Mouse (Mus musculus) ES-Bruce4 (cell line): ENCODE results near the gene Serpinb9. TPM values are rescaled to one million over a fixed set of nuclear protein-coding genes. Genes with fewer than 3 reads are reported as not detected.
"Not testable (repeated sequence)": the region's sequence is repeated elsewhere in the genome, so short reads cannot be mapped to it uniquely, and the experiment has no call there.

ENCODE experiments used
- H3K27ac ChIP-seq: 2 replicates; pipeline ENCODE4 v1.5.1; 2012; ENCODE audit warnings: low read length, inconsistent platforms; ENCODE audit not compliant: insufficient read depth
- H3K27me3 ChIP-seq: 2 replicates; pipeline ENCODE4 v1.6.1; 2012; ENCODE audit warnings: mild to moderate bottlenecking, low read length, inconsistent platforms; ENCODE audit not compliant: control insufficient read depth, poor library complexity, insufficient read depth, severe bottlenecking
- H3K36me3 ChIP-seq: 2 replicates; pipeline ENCODE4 v1.6.1; 2012; ENCODE audit warnings: inconsistent platforms, mild to moderate bottlenecking, low read length, moderate library complexity; ENCODE audit not compliant: control insufficient read depth, poor library complexity, insufficient read depth, severe bottlenecking
- H3K4me1 ChIP-seq: one replicate; pipeline ENCODE4 v1.8.1; 2011; ENCODE audit warnings: low read length; ENCODE audit not compliant: control insufficient read depth, insufficient read depth
- H3K4me3 ChIP-seq: 2 replicates; pipeline ENCODE4 v1.5.1; 2011; ENCODE audit warnings: low read depth, mild to moderate bottlenecking, low read length
- H3K9ac ChIP-seq: 2 replicates; pipeline ENCODE4 v1.6.1; 2012; ENCODE audit warnings: low read depth, mild to moderate bottlenecking, inconsistent platforms; ENCODE audit not compliant: poor library complexity, severe bottlenecking
- H3K9me3 ChIP-seq: replicated peaks from 2 replicates; pipeline ENCODE4 v1.6.1; 2012; ENCODE audit warnings: mild to moderate bottlenecking, low read length, inconsistent platforms; ENCODE audit not compliant: control insufficient read depth, poor library complexity, insufficient read depth, severe bottlenecking
- CTCF ChIP-seq: IDR thresholded peaks from one replicate; pipeline ENCODE4 v1.8.1; 2011; ENCODE audit warnings: low read depth, low read length
- EP300 ChIP-seq: IDR thresholded peaks from 2 replicates; pipeline ENCODE4 v1.6.1; 2011; ENCODE audit warnings: low read depth, low read length; ENCODE audit not compliant: insufficient read depth
- POLR2A ChIP-seq: IDR thresholded peaks from one replicate; pipeline ENCODE4 v1.8.1; 2011; ENCODE audit warnings: low read length; ENCODE audit not compliant: insufficient read depth
- polyA plus RNA-seq: library from polyadenylated mRNA; stranded (reverse); fragments of >200 nt; gene quantifications from 2 replicates; pipeline ENCODE4 v1.2.4, GENCODE M21; 2011; ENCODE audit warnings: low read depth; ENCODE audit not compliant: missing spikeins, insufficient read depth, insufficient read length

The Serpinb9 gene
- polyA plus RNA-seq, 1 experiment = 3.7 TPM

DNA sequence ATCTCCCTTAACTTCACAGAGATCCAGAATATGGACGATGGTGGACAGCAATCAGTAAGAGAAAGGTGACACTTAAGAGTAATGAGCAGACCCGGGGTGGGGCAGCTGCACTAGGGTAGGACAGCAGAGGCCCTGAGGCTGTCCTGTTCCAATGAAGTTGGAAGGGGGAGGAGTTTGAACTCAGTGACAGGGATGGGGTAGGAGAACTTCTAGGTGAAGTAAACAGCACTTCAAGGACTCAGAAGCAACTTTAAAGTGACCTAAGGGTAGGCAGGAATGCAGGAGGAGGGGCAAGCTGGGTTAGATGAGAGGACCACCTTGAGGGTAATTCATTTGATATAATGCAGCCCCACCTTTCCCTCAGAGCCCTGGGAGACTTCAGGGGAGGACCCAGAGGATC, 25.1 kb downstream of the Serpinb9 start:
- no peak overlapping the region for H3K9ac ChIP-seq
- no peaks in the 10 kb centered on the region for H3K27me3 ChIP-seq
- H3K4me3 ChIP-seq = no peak overlapping the region
- TF ChIP-seq POLR2A = no peak
- TF ChIP-seq EP300 = no peak
- TF ChIP-seq CTCF = no peak
- peak overlapping the region; percentile 46; the same call in 1 of the 2 replicates for H3K27ac ChIP-seq
- H3K9me3 ChIP-seq = no peaks in the 10 kb centered on the region
- peaks cover 3% of the 10 kb centered on the region for H3K4me1 ChIP-seq
- H3K36me3 ChIP-seq = no peaks in the 10 kb centered on the region

DNA sequence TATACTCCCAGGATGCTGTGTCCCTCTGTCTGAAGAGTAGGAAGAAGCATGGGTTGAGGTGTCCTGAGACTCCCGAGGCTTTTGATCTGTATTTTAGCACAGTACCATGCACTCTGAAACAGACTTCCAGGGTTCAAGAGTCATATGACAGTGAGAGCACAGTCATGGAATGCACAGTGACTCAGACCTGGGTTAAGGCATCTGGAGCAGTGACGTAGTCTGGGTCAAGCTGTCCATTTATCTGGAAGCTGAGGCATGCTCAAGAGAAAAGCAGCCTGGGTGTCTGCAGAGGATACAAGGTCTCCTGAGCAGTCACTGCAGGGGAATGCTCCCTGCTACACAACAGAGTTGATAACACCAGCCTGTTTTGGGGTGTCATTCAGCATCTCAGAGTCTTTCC, 25.5 kb downstream of the Serpinb9 start:
- no peak overlapping the region for H3K4me3 ChIP-seq
- peaks cover 3% of the 10 kb centered on the region for H3K4me1 ChIP-seq
- no peaks in the 10 kb centered on the region for H3K36me3 ChIP-seq
- H3K9me3 ChIP-seq = no peaks in the 10 kb centered on the region
- H3K27ac ChIP-seq = no peak overlapping the region
- H3K9ac ChIP-seq = no peak overlapping the region
- TF ChIP-seq POLR2A (no peak), CTCF (no peak), EP300 (no peak)
- H3K27me3 ChIP-seq = no peaks in the 10 kb centered on the region

DNA sequence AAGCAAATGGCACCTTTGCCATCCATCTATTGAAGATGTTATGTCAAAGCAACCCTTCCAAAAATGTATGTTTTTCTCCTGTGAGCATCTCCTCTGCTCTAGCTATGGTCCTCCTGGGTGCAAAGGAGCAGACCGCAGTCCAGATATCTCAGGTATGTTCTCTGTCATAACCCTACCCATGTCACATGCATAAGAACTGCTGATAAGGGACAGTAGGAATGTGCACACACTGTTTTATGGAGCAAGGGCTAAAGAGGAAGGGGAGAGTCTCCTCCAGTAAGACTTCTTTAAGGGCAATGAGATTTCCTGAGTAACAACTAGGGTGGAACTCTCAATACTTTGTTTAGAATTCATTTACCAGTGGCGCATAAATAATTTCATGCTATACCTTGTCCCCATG, 26.4 kb downstream of the Serpinb9 start:
- H3K9ac ChIP-seq, H3K27ac ChIP-seq, H3K4me3 ChIP-seq, H3K36me3 ChIP-seq, H3K4me1 ChIP-seq, H3K27me3 ChIP-seq, H3K9me3 ChIP-seq: not testable (repeated sequence)

DNA sequence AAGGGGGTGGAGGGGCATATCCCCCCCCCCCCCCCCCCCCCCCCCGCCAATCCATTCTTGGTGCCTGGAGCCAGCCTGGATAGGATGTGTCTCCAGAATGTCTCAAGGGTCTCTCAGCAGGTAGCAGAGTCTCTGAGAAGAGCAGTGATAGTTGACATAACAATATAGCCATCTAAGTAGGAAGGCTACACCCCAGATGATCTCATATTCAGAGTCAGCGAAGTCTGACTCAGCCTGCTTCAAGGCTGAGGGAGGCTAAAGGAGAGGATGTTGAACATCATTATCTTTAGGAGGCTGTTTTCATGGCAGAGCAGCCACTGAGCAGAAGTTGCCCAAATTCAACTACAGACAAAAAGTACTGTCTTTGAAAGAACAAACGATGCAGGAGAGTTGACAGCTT, 27.2 kb downstream of the Serpinb9 start:
- no peaks in the 10 kb centered on the region for H3K27me3 ChIP-seq
- peaks cover 3% of the 10 kb centered on the region for H3K4me1 ChIP-seq
- TF ChIP-seq EP300 (no peak), POLR2A (no peak), CTCF (no peak)
- H3K9ac ChIP-seq = no peak overlapping the region
- H3K9me3 ChIP-seq = no peaks in the 10 kb centered on the region
- no peaks in the 10 kb centered on the region for H3K36me3 ChIP-seq
- H3K27ac ChIP-seq = no peak overlapping the region
- no peak overlapping the region for H3K4me3 ChIP-seq

DNA sequence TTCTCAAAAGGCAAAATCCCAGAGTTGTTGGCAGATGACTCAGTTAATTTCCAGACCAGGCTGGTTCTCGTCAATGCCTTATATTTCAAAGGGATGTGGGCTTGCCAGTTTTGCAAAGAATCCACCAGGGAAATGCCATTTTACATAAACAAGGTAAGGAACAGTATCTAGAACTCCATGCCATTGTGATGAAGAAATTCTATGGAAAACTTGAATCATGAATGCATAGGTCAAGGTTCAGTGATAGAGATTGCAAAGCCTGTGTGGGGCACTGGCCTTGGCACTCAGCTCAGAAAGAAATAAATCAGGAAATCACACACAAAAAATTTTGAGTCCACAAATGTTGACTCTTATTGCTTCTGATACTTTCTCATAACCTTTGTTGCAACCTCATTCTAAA, 32.5 kb downstream of the Serpinb9 start:
- Histone ChIP-seq H3K9me3 (no peaks in the 10 kb centered on the region), H3K4me3 (no peak overlapping the region), H3K9ac (no peak overlapping the region)

DNA sequence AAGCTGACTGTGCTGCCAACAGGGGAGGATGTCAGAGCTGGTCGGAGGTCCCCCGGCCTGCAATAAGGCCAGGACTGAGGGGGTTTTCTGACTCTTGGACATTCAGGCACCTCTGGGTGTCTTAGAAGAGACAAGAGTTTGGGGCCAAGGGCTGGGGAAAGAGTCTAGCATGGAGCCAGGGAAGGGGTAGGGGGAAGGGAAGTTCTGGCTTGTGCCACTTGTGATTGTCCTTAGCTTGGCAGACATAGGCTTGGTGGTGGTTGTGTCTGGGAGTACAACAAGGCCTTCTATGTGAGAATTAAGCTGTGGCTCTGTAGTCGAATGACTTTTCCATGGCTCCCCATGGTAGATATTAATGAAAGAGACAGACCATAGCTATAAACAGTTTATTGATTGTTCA, 40.5 kb downstream of the Serpinb9 start:
- H3K4me3 ChIP-seq = no peak overlapping the region
- no peaks in the 10 kb centered on the region for H3K4me1 ChIP-seq
- H3K9ac ChIP-seq = no peak overlapping the region
- no peaks in the 10 kb centered on the region for H3K36me3 ChIP-seq
- no peak overlapping the region for H3K27ac ChIP-seq
- TF ChIP-seq EP300 (no peak), POLR2A (no peak), CTCF (no peak)
- H3K27me3 ChIP-seq = no peaks in the 10 kb centered on the region
- no peaks in the 10 kb centered on the region for H3K9me3 ChIP-seq

More for the DNA sequence above, 32.5 kb downstream of the Serpinb9 start:
- no peaks in the 10 kb centered on the region for H3K36me3 ChIP-seq
- no peak overlapping the region for H3K27ac ChIP-seq
- H3K4me1 ChIP-seq = no peaks in the 10 kb centered on the region
- no peaks in the 10 kb centered on the region for H3K27me3 ChIP-seq
- TF ChIP-seq POLR2A = no peak
- no peak for TF ChIP-seq CTCF
- TF ChIP-seq EP300 = no peak

DNA sequence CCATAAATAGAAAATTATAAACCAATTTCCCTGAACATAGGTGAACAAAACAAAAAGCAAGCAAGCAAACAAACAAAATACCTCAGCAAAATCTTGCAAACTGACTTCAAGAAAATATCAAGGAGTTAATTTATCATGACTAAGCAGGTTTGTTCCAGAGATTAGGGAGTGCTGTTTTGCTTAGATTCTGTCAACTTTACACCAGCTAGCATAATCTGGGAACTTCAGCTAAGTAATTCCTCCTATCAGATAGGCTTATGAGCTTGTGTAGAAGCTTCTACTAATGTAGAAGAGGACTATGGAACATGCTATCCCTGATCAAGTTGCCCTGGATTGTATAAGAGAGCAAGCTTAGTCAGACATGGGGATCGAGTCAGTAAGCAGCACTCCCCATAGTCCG, 44.2 kb downstream of the Serpinb9 start:
- no peaks in the 10 kb centered on the region for H3K27me3 ChIP-seq
- H3K27ac ChIP-seq = no peak overlapping the region
- no peaks in the 10 kb centered on the region for H3K36me3 ChIP-seq
- TF ChIP-seq CTCF (no peak), EP300 (no peak), POLR2A (no peak)
- no peaks in the 10 kb centered on the region for H3K9me3 ChIP-seq
- H3K9ac ChIP-seq = no peak overlapping the region
- no peak overlapping the region for H3K4me3 ChIP-seq
- H3K4me1 ChIP-seq = no peaks in the 10 kb centered on the region
